Mouse (Mus musculus) myocyte (in vitro differentiated cells): ENCODE measurements at regions not wholly inside any gene's neighbourhood (a gene's known extent, or its start where the extent isn't known, plus 50 kb on each side); places are given as distances from the start of the nearest gene placed in this dataset.
A peak's percentile ranks its signal among the peaks of the same experiment; 100 is the strongest.

ENCODE experiments used
- H3K27me3 ChIP-seq: one replicate; pipeline ENCODE4 v1.6.1; 2011; ENCODE audit not compliant: control insufficient read depth, insufficient read depth, insufficient read length
- H3K36me3 ChIP-seq: one replicate; pipeline ENCODE4 v1.6.1; 2011; ENCODE audit not compliant: control insufficient read depth, insufficient read depth
- H3K4me2 ChIP-seq: one replicate; pipeline ENCODE4 v1.6.1; 2011; ENCODE audit warnings: low read depth, control low read depth
- H3K4me3 ChIP-seq: one replicate; pipeline ENCODE4 v1.5.1; 2011; ENCODE audit warnings: mild to moderate bottlenecking, control low read depth, moderate library complexity
- H3K79me2 ChIP-seq: one replicate; pipeline ENCODE4 v1.6.1; 2011; ENCODE audit not compliant: control insufficient read depth, insufficient read depth
- H3ac ChIP-seq: one replicate; pipeline ENCODE4 v1.6.1; 2011; ENCODE audit not compliant: control insufficient read depth, insufficient read length
- CEBPB ChIP-seq: IDR thresholded peaks from 2 replicates; pipeline ENCODE4 v1.6.1; 2011; ENCODE audit warnings: mild to moderate bottlenecking, moderate library complexity; ENCODE audit not compliant: poor library complexity, insufficient read depth, severe bottlenecking
- E2F4 ChIP-seq: IDR thresholded peaks from one replicate; pipeline ENCODE4 v1.6.1; 2011; ENCODE audit warnings: mild to moderate bottlenecking, control low read depth, moderate library complexity; ENCODE audit not compliant: insufficient read depth
- MAX ChIP-seq: IDR thresholded peaks from one replicate; pipeline ENCODE4 v1.6.1; 2011; ENCODE audit warnings: low read depth, mild to moderate bottlenecking, control low read depth
- MYOD1 ChIP-seq, 3 experiments: IDR thresholded peaks; one replicate each; pipeline ENCODE4 v1.6.1; 2011; ENCODE audit warnings: control low read depth in 2 of 3, low read depth in 2 of 3, mild to moderate bottlenecking in 2 of 3, moderate library complexity in 1 of 3; ENCODE audit not compliant: insufficient read length in 2 of 3, control insufficient read depth in 1 of 3
- MYOG ChIP-seq, 3 experiments: IDR thresholded peaks; one replicate each; pipeline ENCODE4 v1.6.1; 2011; ENCODE audit warnings: control low read depth in 2 of 3, low read depth in 2 of 3, mild to moderate bottlenecking in 2 of 3; ENCODE audit not compliant: insufficient read length in 2 of 3, control insufficient read depth in 1 of 3, insufficient read depth in 1 of 3
- POLR2A ChIP-seq: IDR thresholded peaks from one replicate; pipeline ENCODE4 v1.6.1; 2011; ENCODE audit warnings: low read depth, mild to moderate bottlenecking, control low read depth, moderate library complexity; ENCODE audit not compliant: insufficient read length
- POLR2AphosphoS2 ChIP-seq: IDR thresholded peaks from one replicate; pipeline ENCODE4 v1.6.1; 2011; ENCODE audit warnings: low read depth, control low read depth; ENCODE audit not compliant: insufficient read length
- REST ChIP-seq: IDR thresholded peaks from one replicate; pipeline ENCODE4 v1.6.1; 2011; ENCODE audit warnings: mild to moderate bottlenecking, control low read depth, moderate library complexity; ENCODE audit not compliant: insufficient read depth, insufficient read length
- SRF ChIP-seq: IDR thresholded peaks from one replicate; pipeline ENCODE4 v1.6.1; 2011; ENCODE audit warnings: low read depth; ENCODE audit not compliant: control insufficient read depth, insufficient read length
- TCF12 ChIP-seq: IDR thresholded peaks from one replicate; pipeline ENCODE4 v1.6.1; 2011; ENCODE audit warnings: mild to moderate bottlenecking, control low read depth; ENCODE audit not compliant: poor library complexity, insufficient read depth, severe bottlenecking
- TCF3 ChIP-seq: IDR thresholded peaks from one replicate; pipeline ENCODE4 v1.6.1; 2011; ENCODE audit warnings: low read depth, control low read depth; ENCODE audit not compliant: insufficient read length
- USF1 ChIP-seq: IDR thresholded peaks from one replicate; pipeline ENCODE4 v1.6.1; 2011; ENCODE audit warnings: low read depth, mild to moderate bottlenecking, control low read depth, moderate library complexity

GRCm38 (mm10) chr6:35458250-35458649, 81.4 kb downstream of the Mtpn start:
- no peaks in the 10 kb centered on the region for H3K36me3 ChIP-seq
- H3ac ChIP-seq = no peak overlapping the region
- no peaks in the 10 kb centered on the region for H3K27me3 ChIP-seq
- no peaks in the 10 kb centered on the region for H3K79me2 ChIP-seq
- H3K4me2 ChIP-seq = no peak overlapping the region
- H3K4me3 ChIP-seq = no peak overlapping the region
- TF ChIP-seq POLR2AphosphoS2 = no peak

GRCm38 (mm10) chr6:35445007-35445406, 94.7 kb downstream of the Mtpn start:
- no peak overlapping the region for H3K4me2 ChIP-seq
- no peaks in the 10 kb centered on the region for H3K27me3 ChIP-seq
- H3ac ChIP-seq = no peak overlapping the region
- H3K79me2 ChIP-seq = no peaks in the 10 kb centered on the region
- TF ChIP-seq USF1 (no peak), REST (no peak), MYOG (IDR thresholded peaks at IDR 0.05; ENCODE audit: control insufficient read depth in 1 of 3, insufficient read depth in 1 of 3, insufficient read length in 2 of 3, low read depth in 2 of 3) (no peak), TCF12 (no peak), MYOD1 (IDR thresholded peaks at IDR 0.05; ENCODE audit: control insufficient read depth in 1 of 3, insufficient read length in 2 of 3, low read depth in 2 of 3) (no peak), CEBPB (no peak), MAX (no peak), POLR2AphosphoS2 (no peak), E2F4 (no peak), TCF3 (no peak), SRF (no peak), POLR2A (no peak)
- H3K36me3 ChIP-seq = no peaks in the 10 kb centered on the region
- H3K4me3 ChIP-seq = no peak overlapping the region

- Histone ChIP-seq H3K4me3 (no peak overlapping the region), H3K79me2 (no peaks in the 10 kb centered on the region), H3ac (no peak overlapping the region), H3K27me3 (no peaks in the 10 kb centered on the region), H3K36me3 (no peaks in the 10 kb centered on the region), H3K4me2 (peak overlapping the region; percentile 44)
- TF ChIP-seq MYOD1 (IDR thresholded peaks at IDR 0.05; ENCODE audit: control insufficient read depth in 1 of 3, insufficient read length in 2 of 3, low read depth in 2 of 3) (peak in 2 of 3 experiments; percentile 39 to 59), REST (no peak), SRF (peak; percentile 7), TCF3 (no peak), POLR2A (no peak), POLR2AphosphoS2 (no peak), MYOG (IDR thresholded peaks at IDR 0.05; ENCODE audit: control insufficient read depth in 1 of 3, insufficient read depth in 1 of 3, insufficient read length in 2 of 3, low read depth in 2 of 3) (peak in 1 of 3 experiments; percentile 35)
Measured at GRCm38 (mm10) chr6:35426301-35426700, 100.4 kb upstream of the Fam180a start.

GRCm38 (mm10) chr6:35424521-35424920, 98.6 kb upstream of the Fam180a start:
- Histone ChIP-seq H3K27me3 (no peaks in the 10 kb centered on the region), H3K36me3 (no peaks in the 10 kb centered on the region), H3K79me2 (no peaks in the 10 kb centered on the region), H3ac (no peak overlapping the region), H3K4me3 (no peak overlapping the region), H3K4me2 (peak overlapping the region; percentile 43)
- TF ChIP-seq CEBPB = 0 out of 2 replicates have a peak, but pooled peaks have one; percentile 34
- TF ChIP-seq POLR2A = no peak

GRCm38 (mm10) chr6:35420924-35421323, 95.0 kb upstream of the Fam180a start:
- no peaks in the 10 kb centered on the region for H3K36me3 ChIP-seq
- no peak overlapping the region for H3K4me2 ChIP-seq
- no peaks in the 10 kb centered on the region for H3K27me3 ChIP-seq
- no peaks in the 10 kb centered on the region for H3K79me2 ChIP-seq
- no peak overlapping the region for H3K4me3 ChIP-seq
- no peak overlapping the region for H3ac ChIP-seq
- TF ChIP-seq USF1 (no peak), REST (no peak), MYOD1 (IDR thresholded peaks at IDR 0.05; ENCODE audit: control insufficient read depth in 1 of 3, insufficient read length in 2 of 3, low read depth in 2 of 3) (no peak), POLR2A (no peak), SRF (no peak), CEBPB (no peak), TCF12 (no peak), MYOG (IDR thresholded peaks at IDR 0.05; ENCODE audit: control insufficient read depth in 1 of 3, insufficient read depth in 1 of 3, insufficient read length in 2 of 3, low read depth in 2 of 3) (no peak), MAX (no peak), E2F4 (no peak), TCF3 (no peak), POLR2AphosphoS2 (no peak)
